Mouse (Mus musculus) ES-E14 (cell line): Measurements from ENCODE around the gene Mrtfa. TPM values are rescaled to one million over a fixed set of nuclear protein-coding genes. Genes with fewer than 3 reads are reported as not detected.

Source experiments
- DNase-seq: peaks from one replicate; pipeline ENCODE4 v3.0.0-alpha.2; 2013; ENCODE audit warnings: low read depth, low spot score
- H3K27ac ChIP-seq: 2 replicates; pipeline ENCODE4 v1.5.1; 2012; ENCODE audit warnings: low read depth, mild to moderate bottlenecking, low read length, moderate library complexity, mixed read lengths; ENCODE audit not compliant: poor library complexity, insufficient read depth, severe bottlenecking
- H3K36me3 ChIP-seq: 2 replicates; pipeline ENCODE4 v1.6.1; 2012; ENCODE audit warnings: mild to moderate bottlenecking, low read length, moderate library complexity, mixed read lengths; ENCODE audit not compliant: control insufficient read depth, poor library complexity, insufficient read depth, severe bottlenecking
- H3K4me1 ChIP-seq, 2 experiments: fragments of 150-350 bp in 1 of 2; sonication (generic) in 1 of 2; 2 replicates each; pipeline ENCODE4 v1.6.1; 2012; ENCODE audit warnings: low read length in 2 of 2, mild to moderate bottlenecking in 1 of 2, mixed read lengths in 1 of 2; ENCODE audit not compliant: control insufficient read depth in 2 of 2, insufficient read depth in 2 of 2, poor library complexity in 1 of 2
- H3K4me3 ChIP-seq, 2 experiments: fragments of 150-350 bp in 1 of 2; sonication (generic) in 1 of 2; 2 replicates each; pipeline ENCODE4 v1.5.1; 2012; ENCODE audit warnings: low read length in 2 of 2, low read depth in 1 of 2, mild to moderate bottlenecking in 1 of 2, mixed read lengths in 1 of 2; ENCODE audit not compliant: insufficient read depth in 1 of 2, poor library complexity in 1 of 2, severe bottlenecking in 1 of 2
- H3K9ac ChIP-seq: 2 replicates; pipeline ENCODE4 v1.6.1; 2012; ENCODE audit warnings: low read depth, mild to moderate bottlenecking, low read length, mixed read lengths; ENCODE audit not compliant: poor library complexity, insufficient read depth, severe bottlenecking
- H3K9me3 ChIP-seq: fragments of 150-350 bp; sonication (generic); 2 replicates; pipeline ENCODE4 v1.6.1; 2012; ENCODE audit warnings: low read depth, mild to moderate bottlenecking, low read length; ENCODE audit not compliant: control insufficient read depth, insufficient read depth
- CHD2 ChIP-seq: IDR thresholded peaks from 2 replicates; pipeline ENCODE4 v1.6.1; 2014; ENCODE audit warnings: mild to moderate bottlenecking, low read depth, low read length, inconsistent platforms
- HCFC1 ChIP-seq: IDR thresholded peaks from 2 replicates; pipeline ENCODE4 v1.6.1; 2012; ENCODE audit warnings: low read length, inconsistent platforms, borderline replicate concordance; ENCODE audit not compliant: insufficient read depth
- MAFK ChIP-seq: IDR thresholded peaks from 2 replicates; pipeline ENCODE4 v1.6.1; 2014; ENCODE audit warnings: mild to moderate bottlenecking, low read depth, low read length, inconsistent platforms; ENCODE audit not compliant: insufficient read depth
- ZC3H11A ChIP-seq: IDR thresholded peaks from 2 replicates; pipeline ENCODE4 v1.6.1; 2012; ENCODE audit warnings: low read depth, mild to moderate bottlenecking, inconsistent platforms, low read length, borderline replicate concordance
- ZNF384 ChIP-seq: IDR thresholded peaks from 2 replicates; pipeline ENCODE4 v1.6.1; 2012; ENCODE audit warnings: low read depth, low read length, inconsistent platforms
- in situ Hi-C, 2 experiments: fragments of 600-800 bp; cut with MboI; formaldehyde crosslinking; loops; one replicate each; pipeline ENCODE4 v1.15.1; 2025; ENCODE audit warnings: low sequenced_read_pairs in 2 of 2, inconsistent platforms in 1 of 2; ENCODE audit not compliant: unreplicated experiment in 2 of 2
- total RNA-seq: library from RNA; depleted of rRNA; stranded (reverse); fragments of 300-350 nt; gene quantifications from 2 replicates; pipeline ENCODE4 v1.2.3, GENCODE M21; 2012

Gene Mrtfa
- total RNA-seq, 1 experiment: 16.7 TPM

GRCm38 (mm10) chr15:81179523-81179922 lies 11.0 kb downstream of the Mrtfa start:
- TF ChIP-seq CHD2 (no peak), ZNF384 (no peak), MAFK (no peak), ZC3H11A (no peak), HCFC1 (no peak)
- Histone ChIP-seq H3K4me1 (no peaks in the 10 kb centered on the region), H3K4me3 (no peak overlapping the region), H3K9ac (no peak overlapping the region), H3K36me3 (peaks cover 2% of the 10 kb centered on the region; the same call in 1 of the 2 replicates), H3K27ac (no peak overlapping the region), H3K9me3 (no peaks in the 10 kb centered on the region)
- in situ Hi-C loops: no loop called here
- DNase-seq: no peak

DNA sequence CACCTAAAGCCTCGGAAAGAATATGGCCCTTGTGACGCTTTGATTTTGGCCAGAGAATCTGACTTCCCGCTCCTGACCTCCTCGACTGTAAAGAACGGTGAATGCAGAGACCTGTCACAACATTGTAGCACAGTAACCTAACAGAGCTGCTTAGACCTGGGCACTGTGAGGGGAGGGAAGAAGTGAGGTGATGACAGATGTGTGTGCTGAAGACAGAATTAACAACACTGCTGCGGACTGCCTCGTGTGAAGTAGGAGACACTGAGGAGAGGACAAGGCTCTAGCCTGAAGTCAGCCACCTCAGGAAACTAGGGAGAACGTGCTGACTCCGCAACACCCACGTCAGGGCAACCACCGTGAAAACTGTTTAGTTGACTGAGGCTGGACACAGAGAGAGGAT lies 11.9 kb downstream of the Mrtfa start:
- TF ChIP-seq ZC3H11A: no peak
- TF ChIP-seq HCFC1: no peak
- no peak for TF ChIP-seq MAFK
- TF ChIP-seq ZNF384: no peak
- TF ChIP-seq CHD2: no peak
- in situ Hi-C loops: no loop called here
- Histone ChIP-seq H3K4me3 (no peak overlapping the region), H3K36me3 (peaks cover 3% of the 10 kb centered on the region; the same call in 1 of the 2 replicates), H3K9me3 (no peaks in the 10 kb centered on the region), H3K9ac (no peak overlapping the region; the same call in 1 of the 2 replicates), H3K27ac (no peak overlapping the region), H3K4me1 (no peaks in the 10 kb centered on the region)
- DNase-seq: no peak

GRCm38 (mm10) chr15:81177860-81178259 lies 12.7 kb downstream of the Mrtfa start:
- H3K36me3 ChIP-seq: peaks cover 3% of the 10 kb centered on the region; the same call in 1 of the 2 replicates
- no peak overlapping the region for H3K9ac ChIP-seq
- H3K27ac ChIP-seq: no peak overlapping the region
- in situ Hi-C loops: no loop called here
- H3K4me3 ChIP-seq: no peak overlapping the region
- no peak for TF ChIP-seq CHD2
- no peak for DNase-seq
- no peaks in the 10 kb centered on the region for H3K9me3 ChIP-seq
- no peaks in the 10 kb centered on the region for H3K4me1 ChIP-seq

DNA sequence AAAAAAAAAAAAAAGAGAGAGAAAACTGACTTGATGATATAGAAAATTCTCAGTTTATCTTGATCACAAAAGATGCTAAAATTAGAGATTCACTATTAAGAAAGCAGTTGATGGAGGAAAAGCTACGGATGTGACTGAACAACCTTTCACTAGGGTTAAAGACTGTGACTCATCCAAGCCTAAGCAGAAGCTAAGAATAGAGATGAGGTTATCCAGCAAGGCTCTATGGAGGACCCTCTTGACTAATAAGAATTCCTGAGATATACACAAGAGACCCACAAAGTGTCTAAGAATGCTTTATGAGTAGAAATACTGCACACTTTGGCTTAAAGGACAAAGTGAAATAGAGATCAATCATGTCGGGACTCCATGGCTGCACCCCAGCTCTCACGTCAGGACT lies 14.9 kb downstream of the Mrtfa start:
- Histone ChIP-seq H3K27ac (no peak overlapping the region), H3K4me1 (no peaks in the 10 kb centered on the region), H3K36me3 (peaks cover 3% of the 10 kb centered on the region; the same call in 1 of the 2 replicates), H3K9me3 (no peaks in the 10 kb centered on the region), H3K4me3 (no peak overlapping the region), H3K9ac (no peak overlapping the region)
- DNase-seq: no peak
- in situ Hi-C loops: no loop called here
- TF ChIP-seq HCFC1 (no peak), MAFK (no peak), ZC3H11A (no peak), ZNF384 (no peak), CHD2 (no peak)

GRCm38 (mm10) chr15:81172259-81172658 lies 18.3 kb downstream of the Mrtfa start:
- Histone ChIP-seq H3K27ac (no peak overlapping the region), H3K9me3 (no peaks in the 10 kb centered on the region), H3K36me3 (peaks cover 3% of the 10 kb centered on the region; the same call in 1 of the 2 replicates), H3K4me3 (no peak overlapping the region), H3K4me1 (peaks cover 0 to 2% of the 10 kb centered on the region in 2 experiments; a peak in 1 of 4 replicates), H3K9ac (no peak overlapping the region)
- in situ Hi-C loops: no loop called here
- DNase-seq: no peak
- TF ChIP-seq CHD2 (no peak), MAFK (no peak), ZNF384 (no peak), ZC3H11A (no peak), HCFC1 (no peak)
